Mouse (Mus musculus) adrenal gland, postnatal 0 days (tissue): ENCODE data around the gene Vegfb. TPM values are rescaled to one million over a fixed set of nuclear protein-coding genes. Genes with fewer than 3 reads are reported as not detected.

Experiments
- polyA plus RNA-seq: library from polyadenylated mRNA; unstranded; fragments of >200 nt; fragmentation: Nextera tagmentation; extraction: Ambion mirVana; gene quantifications from 2 replicates; pipeline ENCODE4 v1.2.1, GENCODE M21; 2015

Gene Vegfb
- 32.8 and 49.2 TPM in 2 replicates for polyA plus RNA-seq

GRCm38 (mm10) chr19:6987061-6987903, at the start of gene Vegfb:
Gene Vegfb (minus strand): TSS chr19:6987651.

GRCm38 (mm10) chr19:7019191-7019590, 31.7 kb upstream of the Vegfb start, which contains the start of gene Fermt3:
Gene Fermt3 (minus strand): TSS chr19:7019469.

DNA sequence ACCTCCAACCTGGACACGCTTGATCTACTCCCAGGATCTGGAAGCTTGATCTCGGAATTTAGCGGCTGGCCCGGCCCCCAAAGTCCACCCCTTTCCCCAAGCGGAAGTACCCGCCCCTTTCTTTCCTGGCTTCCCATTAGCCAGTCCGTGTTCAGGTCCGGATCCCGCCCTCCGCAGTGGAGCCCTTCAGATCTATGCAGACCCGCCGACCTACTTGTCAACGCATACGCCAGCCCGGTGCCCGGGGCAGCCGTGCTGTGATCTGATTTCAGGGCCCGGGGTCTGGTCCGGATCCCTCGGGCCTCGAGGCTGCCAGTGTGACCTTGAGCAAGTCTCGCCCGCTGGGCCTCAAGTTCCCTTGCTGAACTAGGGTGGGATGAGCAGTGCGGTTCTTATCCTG, 8.6 kb upstream of the Vegfb start, which contains the start of the genes Nudt22 and Trpt1:
TSS of gene Nudt22 (minus strand) at position 112 of the 400 bp plus-strand sequence.
TSS of gene Trpt1 (plus strand) at position 126 of the 400 bp plus-strand sequence.

GRCm38 (mm10) chr19:6992011-6992858, 4.8 kb upstream of the Vegfb start, which contains the start of gene Dnajc4:
Gene Dnajc4 (minus strand): TSS chr19:6992572.

DNA sequence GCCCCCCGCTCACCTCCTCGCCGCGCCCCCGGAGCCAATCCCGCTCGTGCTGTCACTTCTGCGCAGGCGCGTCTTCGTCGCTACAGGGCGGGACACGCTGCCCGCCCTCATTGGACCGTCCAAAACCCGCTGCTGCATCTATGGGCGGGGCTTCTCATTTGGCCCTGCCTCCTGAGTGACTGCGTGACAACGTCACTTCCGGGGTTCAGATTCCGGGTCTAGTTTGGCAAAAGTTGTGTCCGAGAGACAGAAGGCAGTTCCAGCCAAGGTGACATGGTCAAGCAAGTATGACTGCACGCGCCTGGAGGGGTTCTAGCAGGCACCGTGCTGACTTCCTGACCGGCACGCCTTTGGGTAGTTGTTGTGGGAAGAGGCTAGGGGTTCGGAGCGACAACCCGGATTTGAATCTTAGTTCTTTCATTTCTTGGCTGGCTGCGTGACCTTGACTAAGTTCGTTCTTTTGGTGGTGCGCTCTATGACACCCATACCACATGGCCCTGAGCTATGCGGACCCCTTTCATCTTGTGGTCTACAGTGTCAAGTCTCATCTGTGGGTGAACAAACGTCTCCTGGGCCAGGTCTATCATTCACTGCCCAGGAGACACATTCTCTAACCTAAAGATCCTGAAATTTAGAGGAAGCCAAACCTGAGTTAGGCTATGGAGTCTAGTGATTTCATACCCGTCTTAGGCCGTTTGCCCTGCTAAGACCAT, 6.9 kb downstream of the Vegfb start, which contains the start of gene Fkbp2:
TSS of gene Fkbp2 (minus strand) at position 121 of the 713 bp plus-strand sequence.

GRCm38 (mm10) chr19:6975537-6976521, 11.6 kb downstream of the Vegfb start, which contains the start of gene Plcb3:
Gene Plcb3 (minus strand): TSS chr19:6976470.

GRCm38 (mm10) chr19:6974211-6975205, 12.9 kb downstream of the Vegfb start, which contains the start of gene Ppp1r14b:
Gene Ppp1r14b (plus strand): TSS chr19:6974968.

GRCm38 (mm10) chr19:6942249-6942691, 45.2 kb downstream of the Vegfb start, which contains the start of gene Gpr137:
Gene Gpr137 (minus strand): TSS chr19:6942480.

GRCm38 (mm10) chr19:6941372-6942248, 45.8 kb downstream of the Vegfb start, which contains the start of gene Bad:
Gene Bad (plus strand): TSS chr19:6941861.

DNA sequence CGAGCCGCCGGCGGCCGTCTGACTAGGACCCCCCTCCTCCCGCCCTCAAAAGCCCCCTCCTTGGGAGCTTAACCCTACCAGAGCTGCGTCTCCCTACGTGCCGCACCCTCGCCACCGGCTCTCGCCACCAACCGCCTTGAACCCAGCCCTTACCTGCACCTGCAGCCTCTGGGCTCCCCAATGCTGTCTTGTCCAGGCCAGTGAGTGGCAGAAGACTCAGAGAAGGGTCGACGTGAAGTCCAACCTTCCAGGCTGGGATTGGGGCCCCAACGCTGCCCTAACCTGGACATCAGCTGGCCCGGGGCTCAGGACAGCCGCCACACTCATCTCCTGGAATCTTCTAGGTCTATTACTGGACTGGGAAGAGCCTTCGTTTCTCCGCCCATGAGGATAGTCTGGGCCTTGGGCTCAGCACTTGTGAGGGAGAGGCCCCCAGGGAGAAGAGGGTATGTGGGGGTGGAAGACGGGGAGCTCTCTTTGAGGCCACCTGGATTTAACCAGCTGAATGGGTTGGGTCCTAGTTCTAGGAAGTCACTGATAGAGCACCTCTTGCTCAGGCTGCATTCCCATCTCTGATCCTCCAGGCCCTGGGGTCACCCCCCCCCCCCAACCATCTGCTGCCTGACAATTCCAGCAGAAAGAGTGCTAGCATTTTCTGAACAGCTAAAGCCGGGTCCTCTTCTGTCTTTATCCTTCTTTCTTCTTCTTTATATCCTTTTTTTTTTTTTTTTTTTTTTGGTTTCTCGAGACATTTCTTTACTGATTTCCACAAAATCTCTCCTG, 53.1 kb downstream of the Vegfb start, which contains the start of gene Kcnk4:
TSS of gene Kcnk4 (minus strand) at position 321 of the 783 bp plus-strand sequence.

Other genes starting within 250 kb of the Vegfb start
- gene Rps6ka4, start 147.0 kb downstream of the Vegfb start, polyA plus RNA-seq = 14.0 and 22.7 TPM in 2 replicates
- gene Ccdc88b, start 129.4 kb downstream of the Vegfb start, polyA plus RNA-seq = 0.80 and 0.82 TPM in 2 replicates
- gene Trmt112, start 78.0 kb downstream of the Vegfb start, polyA plus RNA-seq = 97.2 and 142 TPM in 2 replicates
- 373 and 481 TPM in 2 replicates for gene Prdx5, start 77.5 kb downstream of the Vegfb start, polyA plus RNA-seq
- 11.7 and 11.8 TPM in 2 replicates for gene Esrra, start 65.8 kb downstream of the Vegfb start, polyA plus RNA-seq
- gene Catsperz, start 62.3 kb downstream of the Vegfb start, polyA plus RNA-seq = 1.5 and 5.6 TPM in 2 replicates
- 0.55 and 0.68 TPM in 2 replicates for gene Kcnk4, start 53.1 kb downstream of the Vegfb start, polyA plus RNA-seq
- gene Bad, start 45.8 kb downstream of the Vegfb start, polyA plus RNA-seq = 117 and 144 TPM in 2 replicates
- 36.1 and 50.1 TPM in 2 replicates for gene Gpr137, start 45.2 kb downstream of the Vegfb start, polyA plus RNA-seq
- 140 and 156 TPM in 2 replicates for gene Ppp1r14b, start 12.7 kb downstream of the Vegfb start, polyA plus RNA-seq
- 19.9 and 25.4 TPM in 2 replicates for gene Plcb3, start 11.2 kb downstream of the Vegfb start, polyA plus RNA-seq
- 128 and 174 TPM in 2 replicates for gene Fkbp2, start 7.2 kb downstream of the Vegfb start, polyA plus RNA-seq
- 30.8 and 47.0 TPM in 2 replicates for gene Dnajc4, start 4.9 kb upstream of the Vegfb start, polyA plus RNA-seq
- 33.0 and 55.2 TPM in 2 replicates for gene Nudt22, start 8.5 kb upstream of the Vegfb start, polyA plus RNA-seq
- gene Trpt1, start 8.5 kb upstream of the Vegfb start, polyA plus RNA-seq = 10.4 and 13.5 TPM in 2 replicates
- 8.6 and 12.4 TPM in 2 replicates for gene Fermt3, start 31.8 kb upstream of the Vegfb start, polyA plus RNA-seq
- 63.4 and 96.8 TPM in 2 replicates for gene Stip1, start 52.3 kb upstream of the Vegfb start, polyA plus RNA-seq
- gene Macrod1, start 69.2 kb upstream of the Vegfb start, polyA plus RNA-seq = 20.7 and 38.8 TPM in 2 replicates
- gene Flrt1, start 118.1 kb upstream of the Vegfb start, polyA plus RNA-seq = 2.6 and 4.1 TPM in 2 replicates
- gene Otub1, start 218.7 kb upstream of the Vegfb start, polyA plus RNA-seq = 131 and 158 TPM in 2 replicates
- 1,475 and 1,664 TPM in 2 replicates for gene Cox8a, start 230.0 kb upstream of the Vegfb start, polyA plus RNA-seq